Mouse (Mus musculus): Measurements from ENCODE around the gene Foxk1. TPM values are rescaled to one million over a fixed set of nuclear protein-coding genes. Genes with fewer than 3 reads are reported as not detected.

Foxk1 gene
- polyA plus RNA-seq, 1 experiment from 2014 or later = 3.0 TPM

- Histone ChIP-seq H3K9me3 (replicated peaks; ENCODE audit: control insufficient read depth, low read length) (no peaks in the 10 kb centered on the region), H3K4me2 (peak overlapping the region; percentile 24; the same call in 1 of the 2 replicates), H3K9ac (ENCODE audit: low read depth, low read length) (0 out of 2 replicates have a peak overlapping the region, but pooled peaks have one; percentile 47), H3K27ac (ENCODE audit: low read depth, low read length) (no peak overlapping the region), H3K4me1 (ENCODE audit: control insufficient read depth, insufficient read depth, low read length) (peaks cover 4% of the 10 kb centered on the region; the same call in 1 of the 2 replicates), H3K36me3 (ENCODE audit: control insufficient read depth, insufficient read depth, low read length) (no peaks in the 10 kb centered on the region), H3K4me3 (ENCODE audit: low read depth, low read length) (no peak overlapping the region), H3K27me3 (ENCODE audit: control insufficient read depth, insufficient read depth, low read length) (no peaks in the 10 kb centered on the region)
- no peak for ATAC-seq (replicated peaks; ENCODE audit: insufficient number of reproducible peaks, low FRiP score, low TSS enrichment)
- 39% methylated on average over 23 of the region's 23 CpGs for WGBS (ENCODE audit: insufficient replicate concordance)
Measured at GRCm38 (mm10) chr5:142384911-142385660, 16.2 kb upstream of the Foxk1 start.

GRCm38 (mm10) chr5:142386329-142386728 lies 15.0 kb upstream of the Foxk1 start:
- Histone ChIP-seq H3K4me3 (ENCODE audit: low read depth, low read length) (no peak overlapping the region), H3K36me3 (ENCODE audit: control insufficient read depth, insufficient read depth, low read length) (no peaks in the 10 kb centered on the region), H3K27ac (ENCODE audit: low read depth, low read length) (no peak overlapping the region), H3K27me3 (ENCODE audit: control insufficient read depth, insufficient read depth, low read length) (no peaks in the 10 kb centered on the region), H3K9ac (ENCODE audit: low read depth, low read length) (no peak overlapping the region), H3K9me3 (replicated peaks; ENCODE audit: control insufficient read depth, low read length) (no peaks in the 10 kb centered on the region), H3K4me2 (no peak overlapping the region), H3K4me1 (ENCODE audit: control insufficient read depth, insufficient read depth, low read length) (peaks cover 4% of the 10 kb centered on the region; the same call in 1 of the 2 replicates)
- ATAC-seq (replicated peaks; ENCODE audit: insufficient number of reproducible peaks, low FRiP score, low TSS enrichment) = no peak
- 64% methylated on average over 6 of the region's 6 CpGs for WGBS (ENCODE audit: insufficient replicate concordance)

GRCm38 (mm10) chr5:142386784-142387680 lies 14.3 kb upstream of the Foxk1 start:
- Histone ChIP-seq H3K9ac (ENCODE audit: low read depth, low read length) (0 out of 2 replicates have a peak overlapping the region, but pooled peaks have one; percentile 35), H3K27me3 (ENCODE audit: control insufficient read depth, insufficient read depth, low read length) (no peaks in the 10 kb centered on the region), H3K9me3 (replicated peaks; ENCODE audit: control insufficient read depth, low read length) (no peaks in the 10 kb centered on the region), H3K36me3 (ENCODE audit: control insufficient read depth, insufficient read depth, low read length) (no peaks in the 10 kb centered on the region), H3K27ac (ENCODE audit: low read depth, low read length) (no peak overlapping the region), H3K4me2 (peak overlapping the region; percentile 34), H3K4me1 (ENCODE audit: control insufficient read depth, insufficient read depth, low read length) (peaks cover 7% of the 10 kb centered on the region; the same call in 1 of the 2 replicates), H3K4me3 (ENCODE audit: low read depth, low read length) (no peak overlapping the region)
- 53% methylated on average over 17 of the region's 17 CpGs for WGBS (ENCODE audit: insufficient replicate concordance)
- ATAC-seq (replicated peaks; ENCODE audit: insufficient number of reproducible peaks, low FRiP score, low TSS enrichment) = no peak

- 78% methylated on average over 4 of the region's 4 CpGs for WGBS (ENCODE audit: insufficient replicate concordance)
- H3K4me1 ChIP-seq (ENCODE audit: control insufficient read depth, insufficient read depth, low read length) = peaks cover 10% of the 10 kb centered on the region; the same call in 1 of the 2 replicates
- H3K9ac ChIP-seq (ENCODE audit: low read depth, low read length) = no peak overlapping the region
Measured at GRCm38 (mm10) chr5:142387716-142388115, 13.6 kb upstream of the Foxk1 start.

GRCm38 (mm10) chr5:142391691-142392090 lies 9.6 kb upstream of the Foxk1 start:
- no peaks in the 10 kb centered on the region for H3K36me3 ChIP-seq (ENCODE audit: control insufficient read depth, insufficient read depth, low read length)
- H3K4me3 ChIP-seq (ENCODE audit: low read depth, low read length) = no peak overlapping the region
- WGBS (ENCODE audit: insufficient replicate concordance) = 76% methylated on average over 5 of the region's 5 CpGs
- peak overlapping the region; percentile 24; the same call in 1 of the 2 replicates for H3K27ac ChIP-seq (ENCODE audit: low read depth, low read length)
- no peak overlapping the region for H3K4me2 ChIP-seq
- no peak overlapping the region for H3K9ac ChIP-seq (ENCODE audit: low read depth, low read length)
- peaks cover 9% of the 10 kb centered on the region; the same call in 1 of the 2 replicates for H3K4me1 ChIP-seq (ENCODE audit: control insufficient read depth, insufficient read depth, low read length)
- no peaks in the 10 kb centered on the region for H3K9me3 ChIP-seq (replicated peaks; ENCODE audit: control insufficient read depth, low read length)
- no peaks in the 10 kb centered on the region for H3K27me3 ChIP-seq (ENCODE audit: control insufficient read depth, insufficient read depth, low read length)
- no peak for ATAC-seq (replicated peaks; ENCODE audit: insufficient number of reproducible peaks, low FRiP score, low TSS enrichment)

More at GRCm38 (mm10) chr5:142387716-142388115, 13.6 kb upstream of the Foxk1 start:
- no peak overlapping the region for H3K4me3 ChIP-seq (ENCODE audit: low read depth, low read length)
- no peak overlapping the region for H3K4me2 ChIP-seq
- ATAC-seq (replicated peaks; ENCODE audit: insufficient number of reproducible peaks, low FRiP score, low TSS enrichment) = no peak
- H3K9me3 ChIP-seq (replicated peaks; ENCODE audit: control insufficient read depth, low read length) = no peaks in the 10 kb centered on the region
- no peak overlapping the region for H3K27ac ChIP-seq (ENCODE audit: low read depth, low read length)
- H3K36me3 ChIP-seq (ENCODE audit: control insufficient read depth, insufficient read depth, low read length) = no peaks in the 10 kb centered on the region
- H3K27me3 ChIP-seq (ENCODE audit: control insufficient read depth, insufficient read depth, low read length) = no peaks in the 10 kb centered on the region

GRCm38 (mm10) chr5:142394602-142395252 lies 6.6 kb upstream of the Foxk1 start:
- no peak for ATAC-seq (replicated peaks; ENCODE audit: insufficient number of reproducible peaks, low FRiP score, low TSS enrichment)

GRCm38 (mm10) chr5:142395909-142396308 lies 5.4 kb upstream of the Foxk1 start:
- WGBS (ENCODE audit: insufficient replicate concordance) = 64% methylated on average over 5 of the region's 5 CpGs
- no peak overlapping the region for H3K27ac ChIP-seq (ENCODE audit: low read depth, low read length)
- ATAC-seq (replicated peaks; ENCODE audit: insufficient number of reproducible peaks, low FRiP score, low TSS enrichment) = no peak
- no peak overlapping the region for H3K4me3 ChIP-seq (ENCODE audit: low read depth, low read length)
- no peak overlapping the region for H3K9ac ChIP-seq (ENCODE audit: low read depth, low read length)
- no peaks in the 10 kb centered on the region for H3K36me3 ChIP-seq (ENCODE audit: control insufficient read depth, insufficient read depth, low read length)
- H3K4me1 ChIP-seq (ENCODE audit: control insufficient read depth, insufficient read depth, low read length) = 0 out of 2 replicates have a peak, but pooled peaks cover 6% of the 10 kb centered on the region
- H3K27me3 ChIP-seq (ENCODE audit: control insufficient read depth, insufficient read depth, low read length) = no peaks in the 10 kb centered on the region
- no peak overlapping the region for H3K4me2 ChIP-seq
- H3K9me3 ChIP-seq (replicated peaks; ENCODE audit: control insufficient read depth, low read length) = no peaks in the 10 kb centered on the region

More at GRCm38 (mm10) chr5:142394602-142395252, 6.6 kb upstream of the Foxk1 start:
- Histone ChIP-seq H3K9ac (ENCODE audit: low read depth, low read length) (no peak overlapping the region), H3K27me3 (ENCODE audit: control insufficient read depth, insufficient read depth, low read length) (no peaks in the 10 kb centered on the region), H3K36me3 (ENCODE audit: control insufficient read depth, insufficient read depth, low read length) (no peaks in the 10 kb centered on the region), H3K27ac (ENCODE audit: low read depth, low read length) (no peak overlapping the region), H3K4me3 (ENCODE audit: low read depth, low read length) (no peak overlapping the region), H3K4me2 (no peak overlapping the region), H3K4me1 (ENCODE audit: control insufficient read depth, insufficient read depth, low read length) (0 out of 2 replicates have a peak, but pooled peaks cover 6% of the 10 kb centered on the region), H3K9me3 (replicated peaks; ENCODE audit: control insufficient read depth, low read length) (no peaks in the 10 kb centered on the region)
- 86% methylated on average over 6 of the region's 6 CpGs for WGBS (ENCODE audit: insufficient replicate concordance)
